Mouse (Mus musculus) hindbrain, postnatal 0 days (tissue): ENCODE results near the gene Nudt2. TPM values are rescaled to one million over a fixed set of nuclear protein-coding genes. Genes with fewer than 3 reads are reported as not detected.

ENCODE experiments used
- ATAC-seq: fragments of 200-750 bp; cut with Nextera tagmentation; 2 replicates; pipeline ENCODE4 v1.8.0; 2017; ENCODE audit warnings: mild to moderate bottlenecking, moderate TSS enrichment, moderate library complexity
- DNase-seq: peaks from one replicate; pipeline ENCODE4 v3.0.0-alpha.2; 2015; ENCODE audit warnings: low spot score
- H3K27ac ChIP-seq: fragments of 300-500 bp; sonication (generic); 2 replicates; pipeline ENCODE4 v1.5.1; 2014; ENCODE audit warnings: mild to moderate bottlenecking
- H3K27me3 ChIP-seq: fragments of 300-500 bp; sonication (generic); 2 replicates; pipeline ENCODE4 v1.6.1; 2014; ENCODE audit warnings: low read length, mixed read lengths; ENCODE audit not compliant: insufficient read depth
- H3K36me3 ChIP-seq: fragments of 300-500 bp; sonication (generic); 2 replicates; pipeline ENCODE4 v1.6.1; 2014; ENCODE audit warnings: low read length, mixed read lengths; ENCODE audit not compliant: insufficient read depth
- H3K4me1 ChIP-seq: fragments of 300-500 bp; sonication (generic); 2 replicates; pipeline ENCODE4 v1.6.1; 2014; ENCODE audit warnings: antibody characterized with exemption, low read length, mixed read lengths; ENCODE audit not compliant: insufficient read depth
- H3K4me2 ChIP-seq: fragments of 300-500 bp; sonication (generic); 2 replicates; pipeline ENCODE4 v1.6.1; 2014; ENCODE audit warnings: low read depth, mild to moderate bottlenecking, low read length, moderate library complexity, mixed read lengths
- H3K4me3 ChIP-seq: fragments of 300-500 bp; sonication (generic); 2 replicates; pipeline ENCODE4 v1.5.1; 2014; ENCODE audit warnings: low read length
- H3K9ac ChIP-seq: fragments of 300-500 bp; sonication (generic); replicated peaks from 2 replicates; pipeline ENCODE4 v1.6.1; 2014; ENCODE audit warnings: mild to moderate bottlenecking, low read length, moderate library complexity, mixed read lengths
- H3K9me3 ChIP-seq: fragments of 300-500 bp; sonication (generic); 2 replicates; pipeline ENCODE4 v1.6.1; 2016; ENCODE audit warnings: low read length, mixed read lengths
- CTCF ChIP-seq: IDR thresholded peaks from 2 replicates; pipeline ENCODE4 v1.5.1; 2016; ENCODE audit warnings: antibody characterized with exemption, control low read depth, low read depth
- WGBS: fragments of 180-500 bp; shearing (Covaris S2); extraction: QIAGEN DNeasy Blood & Tissue Kit; methylation state at CpG from one replicate; pipeline ENCODE4 v1.1.7; 2014; 5-methylcytosine and 5-hydroxymethylcytosine counted together
- polyA plus RNA-seq: library from polyadenylated mRNA; unstranded; fragments of >200 nt; fragmentation: Nextera tagmentation; extraction: Ambion mirVana; gene quantifications from 2 replicates; pipeline ENCODE4 v1.2.1, GENCODE M21; 2015
- total RNA-seq: library from RNA; depleted of rRNA; stranded (reverse); fragments of >200 nt; gene quantifications from 2 replicates; pipeline ENCODE4 v1.2.3, GENCODE M21; 2014

The Nudt2 gene
- total and polyA plus RNA-seq, 2 experiments from 2014 or later = 29.2 to 71.6 TPM

GRCm38 (mm10) chr4:41465287-41465665, 325 bp downstream of the Nudt2 start:
- H3K9ac ChIP-seq = peak overlapping the region; percentile 52
- peak overlapping the region; percentile 74 for H3K4me3 ChIP-seq
- no peaks in the 10 kb centered on the region for H3K9me3 ChIP-seq
- 2% methylated on average over 17 of the region's 17 CpGs for WGBS
- no peaks in the 10 kb centered on the region for H3K4me1 ChIP-seq
- DNase-seq (peak; percentile 58), ATAC-seq (peak; percentile 11)
- H3K27ac ChIP-seq = peak overlapping the region; percentile 65; the same call in 1 of the 2 replicates
- peak; percentile 33 for TF ChIP-seq CTCF
- H3K27me3 ChIP-seq = no peaks in the 10 kb centered on the region
- peak overlapping the region; percentile 58 for H3K4me2 ChIP-seq
- no peaks in the 10 kb centered on the region for H3K36me3 ChIP-seq

DNA sequence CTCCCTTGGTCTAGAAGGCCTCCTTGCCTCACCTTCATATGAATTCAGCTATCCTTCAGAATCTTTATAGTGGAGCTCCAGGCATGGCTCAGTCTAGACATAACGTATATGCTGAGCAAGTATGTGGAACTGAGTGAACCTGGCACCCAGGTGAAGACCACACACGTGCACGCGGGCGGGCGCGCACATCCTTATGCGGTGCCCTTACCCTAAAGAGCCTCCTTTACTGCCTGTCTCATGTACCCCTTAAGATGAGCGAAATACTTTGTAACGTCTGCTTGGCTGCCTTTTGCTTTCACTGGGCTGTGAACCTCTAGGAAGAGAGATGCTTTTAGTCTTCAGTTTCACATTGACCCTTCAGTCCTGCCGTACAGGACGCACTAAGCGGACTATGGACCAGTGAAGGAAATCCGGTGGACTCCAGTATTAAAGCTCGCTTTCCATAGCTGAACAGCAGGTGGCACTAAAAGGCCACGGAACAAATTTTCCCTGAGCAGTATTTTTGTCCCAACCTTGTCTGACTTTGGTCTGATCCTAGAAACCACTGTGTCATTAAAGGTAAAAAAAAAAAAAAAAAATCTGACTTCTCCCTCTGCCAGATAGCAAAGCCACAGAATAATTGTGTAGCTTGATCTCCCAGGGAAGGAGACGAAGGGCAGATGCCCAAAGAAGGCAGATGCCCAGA, 3.6 kb downstream of the Nudt2 start:
- H3K9ac ChIP-seq = no peak overlapping the region
- no peak overlapping the region for H3K27ac ChIP-seq
- no peaks in the 10 kb centered on the region for H3K4me1 ChIP-seq
- no peaks in the 10 kb centered on the region for H3K27me3 ChIP-seq
- no peak overlapping the region for H3K4me3 ChIP-seq
- no peaks in the 10 kb centered on the region for H3K36me3 ChIP-seq
- H3K4me2 ChIP-seq = no peak overlapping the region
- H3K9me3 ChIP-seq = no peaks in the 10 kb centered on the region
- 53% methylated on average over 17 of the region's 17 CpGs for WGBS
- TF ChIP-seq CTCF = peak; percentile 81
- no peak for ATAC-seq
- peak; percentile 89 for DNase-seq

DNA sequence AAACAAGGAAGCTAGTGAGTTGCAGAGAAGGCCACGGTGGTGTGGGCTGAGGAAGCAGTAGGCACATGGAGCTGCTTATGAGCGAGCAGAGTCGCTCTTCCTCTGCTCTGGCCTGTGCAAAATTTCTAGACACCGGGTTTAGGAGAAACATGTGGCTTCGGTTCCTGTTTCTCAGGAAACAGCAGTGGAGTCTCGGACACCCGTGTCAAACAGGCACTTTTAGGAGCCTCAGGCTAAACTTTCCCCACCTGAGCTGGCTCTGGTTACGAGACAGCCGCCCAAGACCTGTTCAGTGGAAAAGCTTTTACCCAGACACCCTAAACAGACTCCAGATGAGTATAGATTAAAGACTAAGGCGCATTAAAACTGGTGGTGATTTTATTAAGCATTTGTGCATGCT, 4.2 kb downstream of the Nudt2 start:
- TF ChIP-seq CTCF = no peak
- 61% methylated on average over 10 of the region's 10 CpGs for WGBS
- DNase-seq (no peak), ATAC-seq (no peak)
- Histone ChIP-seq H3K4me3 (no peak overlapping the region), H3K4me2 (no peak overlapping the region), H3K36me3 (no peaks in the 10 kb centered on the region), H3K4me1 (no peaks in the 10 kb centered on the region), H3K27me3 (no peaks in the 10 kb centered on the region), H3K9me3 (no peaks in the 10 kb centered on the region), H3K27ac (peak overlapping the region; percentile 37; the same call in 1 of the 2 replicates), H3K9ac (no peak overlapping the region)

DNA sequence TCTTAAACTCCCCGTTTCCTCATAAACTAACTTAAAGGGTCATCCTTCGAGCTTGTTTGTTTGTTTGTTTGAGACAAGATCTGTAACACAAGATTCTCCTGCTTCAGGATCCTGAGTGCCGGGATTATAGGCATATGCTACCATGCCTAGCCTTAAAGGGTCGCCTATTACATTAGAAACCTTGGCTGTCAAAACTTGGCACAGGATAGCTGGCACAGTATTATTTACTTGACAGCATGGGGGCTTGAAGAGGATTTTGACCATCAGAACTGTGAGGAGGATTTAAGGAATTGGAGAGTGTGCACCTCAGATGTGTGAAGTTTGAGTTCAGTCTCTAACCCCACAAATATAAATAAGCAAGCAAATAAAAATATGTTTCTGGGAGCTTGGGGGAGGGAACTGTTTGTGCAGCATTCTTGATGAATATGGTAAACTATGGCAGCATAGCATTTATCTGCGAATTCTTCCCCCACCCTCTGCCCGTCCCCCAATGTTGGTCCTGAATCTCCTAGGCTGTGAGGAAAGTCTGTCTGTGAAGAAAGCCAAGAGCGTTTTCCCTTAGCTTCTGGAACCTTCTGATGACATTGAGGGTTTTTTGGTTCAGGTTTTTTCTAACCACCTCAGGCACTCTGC, 5.2 kb downstream of the Nudt2 start:
- ATAC-seq = peak; percentile 21; the same call in 1 of the 2 replicates
- H3K4me1 ChIP-seq = no peaks in the 10 kb centered on the region
- H3K27me3 ChIP-seq = no peaks in the 10 kb centered on the region
- no peak overlapping the region for H3K4me3 ChIP-seq
- no peak for TF ChIP-seq CTCF
- H3K9ac ChIP-seq = no peak overlapping the region
- peak; percentile 34 for DNase-seq
- no peaks in the 10 kb centered on the region for H3K36me3 ChIP-seq
- H3K27ac ChIP-seq = peak overlapping the region; percentile 68
- no peaks in the 10 kb centered on the region for H3K9me3 ChIP-seq
- H3K4me2 ChIP-seq = 0 out of 2 replicates have a peak overlapping the region, but pooled peaks have one; percentile 5
- 36% methylated on average over 7 of the region's 7 CpGs for WGBS

- Histone ChIP-seq H3K36me3 (no peaks in the 10 kb centered on the region), H3K9ac (no peak overlapping the region), H3K4me2 (0 out of 2 replicates have a peak overlapping the region, but pooled peaks have one; percentile 5), H3K4me1 (no peaks in the 10 kb centered on the region), H3K27ac (peak overlapping the region; percentile 68), H3K9me3 (no peaks in the 10 kb centered on the region), H3K4me3 (no peak overlapping the region), H3K27me3 (no peaks in the 10 kb centered on the region)
- ATAC-seq (peak; percentile 77), DNase-seq (peak; percentile 72)
- 24% methylated on average over 5 of the region's 5 CpGs for WGBS
- TF ChIP-seq CTCF = no peak
Measured at GRCm38 (mm10) chr4:41470684-41471383, 5.9 kb downstream of the Nudt2 start.

DNA sequence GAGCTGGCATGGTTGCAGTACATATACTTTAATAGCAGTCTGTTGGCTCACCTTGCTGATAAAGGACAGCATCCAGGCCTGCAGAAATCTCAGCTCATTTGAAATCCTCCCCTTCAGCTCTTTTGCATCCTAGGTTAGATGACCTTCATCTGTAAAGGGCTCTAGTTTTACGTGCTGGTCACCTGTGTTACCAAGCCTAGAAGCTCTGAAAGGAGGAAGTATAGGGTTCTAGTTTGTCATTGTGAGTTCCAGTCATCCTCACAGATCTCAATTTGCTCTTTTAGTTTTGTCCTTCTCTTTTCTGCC, 6.4 kb downstream of the Nudt2 start:
- TF ChIP-seq CTCF = no peak
- Histone ChIP-seq H3K36me3 (no peaks in the 10 kb centered on the region), H3K4me2 (no peak overlapping the region), H3K27ac (peak overlapping the region; percentile 68), H3K27me3 (no peaks in the 10 kb centered on the region), H3K4me1 (no peaks in the 10 kb centered on the region), H3K4me3 (no peak overlapping the region), H3K9ac (no peak overlapping the region), H3K9me3 (no peaks in the 10 kb centered on the region)
- DNase-seq (no peak), ATAC-seq (no peak)
- 86% methylated on average over 1 of the region's 1 CpGs for WGBS
